ENCODE assay signal across 9 mouse cellular contexts in genomic region chr5:103843938-103844337, GRCm38 (mm10).
DNase-seq lines count a peak whose midpoint lies in the region; ATAC-seq and TF ChIP-seq lines count a peak whose summit lies in the region.
"Had no signal": no experiment of that assay in that cellular context is flagged by ENCODE, and none has a peak within 500 bp of the region (broad histone marks: within the 10 kb centered on the region; RNA-seq: fewer than 3 reads in every experiment).

No protein-coding gene starts in this region.

- no peak overlapping the region for H3K4me2 ChIP-seq in forebrain, postnatal 0 days (ENCODE audit: low read depth)
- H3K4me2 ChIP-seq in forebrain, embryonic 13.5 days, result no peak overlapping the region
- H3K4me2 ChIP-seq: lung, embryonic 15.5 days had no signal

- no peaks in the 10 kb centered on the region for H3K4me1 ChIP-seq in forebrain, postnatal 0 days (ENCODE audit: insufficient read depth)
- peaks cover 16% of the 10 kb centered on the region for H3K4me1 ChIP-seq in forebrain, embryonic 13.5 days

- H3K27me3 ChIP-seq in forebrain, postnatal 0 days (ENCODE audit: insufficient read depth, low read length), result no peaks in the 10 kb centered on the region
- no peaks in the 10 kb centered on the region for H3K27me3 ChIP-seq in forebrain, embryonic 13.5 days
- H3K27me3 ChIP-seq: lung, embryonic 15.5 days had no signal

- no peak overlapping the region for H3K27ac ChIP-seq in forebrain, postnatal 0 days (ENCODE audit: low read depth, low read length)
- no peak overlapping the region for H3K27ac ChIP-seq in forebrain, embryonic 13.5 days
- H3K27ac ChIP-seq: lung, embryonic 15.5 days had no signal

- H3K9me3 ChIP-seq in forebrain, postnatal 0 days (ENCODE audit: low read length), result no peaks in the 10 kb centered on the region
- no peaks in the 10 kb centered on the region for H3K9me3 ChIP-seq in forebrain, embryonic 13.5 days (replicated peaks)
- H3K9me3 ChIP-seq: lung, embryonic 15.5 days had no signal

- no peak overlapping the region for H3K4me3 ChIP-seq in forebrain, postnatal 0 days (ENCODE audit: low read depth, low read length)
- H3K4me3 ChIP-seq in forebrain, embryonic 13.5 days, result no peak overlapping the region
- H3K4me3 ChIP-seq: lung, embryonic 15.5 days had no signal

- no peak overlapping the region for H3K9ac ChIP-seq in forebrain, postnatal 0 days
- H3K9ac ChIP-seq in forebrain, embryonic 13.5 days, result no peak overlapping the region
- H3K9ac ChIP-seq: lung, embryonic 15.5 days had no signal

- ATAC-seq in forebrain, postnatal 0 days, result no peak
- no peak for ATAC-seq in forebrain, embryonic 13.5 days
- ATAC-seq in activated CD4-positive, CD25-positive, alpha-beta regulatory T cell, adult 4 months, result no peak

- DNase-seq in forebrain, postnatal 0 days, result peak; percentile 66
- DNase-seq in right cerebral cortex, adult 2 months (ENCODE audit: low spot score in 2 of 2), result peak; percentile 59 to 62
- no peak for DNase-seq in right cerebral cortex, postnatal 36 days (ENCODE audit: low spot score in 2 of 2)
- peak; percentile 52 to 69 for DNase-seq in cerebellum, postnatal 25 days
- DNase-seq in kidney, postnatal 10 days, result peak; percentile 72
- DNase-seq in naive thymus-derived CD4-positive, alpha-beta T cell, adult 2 months (ENCODE audit: low read depth), result peak; percentile 44

- 48% methylated on average over 1 of the region's 1 CpGs for WGBS in forebrain, postnatal 0 days
- 34% methylated on average over 1 of the region's 1 CpGs for WGBS in forebrain, embryonic 13.5 days

- TF ChIP-seq CTCF in forebrain, postnatal 0 days (IDR thresholded peaks at IDR 0.05; ENCODE audit: low read depth), result peak; percentile 74

- H3K36me3 ChIP-seq in forebrain, postnatal 0 days (ENCODE audit: insufficient read depth), result no peaks in the 10 kb centered on the region; the same call in 1 of the 2 replicates
- H3K36me3 ChIP-seq in forebrain, embryonic 13.5 days (ENCODE audit: poor library complexity, severe bottlenecking), result peaks cover 20% of the 10 kb centered on the region

Comparison
In these comparisons a context has a peak if more than half of its experiments do, and no peak if none do; other contexts are left out.
1. DNase-seq: peak in forebrain, postnatal 0 days (single experiment), right cerebral cortex, adult 2 months (2 of 2), cerebellum, postnatal 25 days (2 of 2), kidney, postnatal 10 days (single experiment) and naive thymus-derived CD4-positive, alpha-beta T cell, adult 2 months (single experiment); none in right cerebral cortex, postnatal 36 days (0 of 2).